Mouse (Mus musculus): ENCODE results near the gene Lyve1. TPM values are rescaled to one million over a fixed set of nuclear protein-coding genes. Genes with fewer than 3 reads are reported as not detected.
A peak's percentile ranks its signal among the peaks of the same experiment; 100 is the strongest.

Gene Lyve1
- total RNA-seq, 2 experiments from 2014 or later = 11.3 to 19.0 TPM

DNA sequence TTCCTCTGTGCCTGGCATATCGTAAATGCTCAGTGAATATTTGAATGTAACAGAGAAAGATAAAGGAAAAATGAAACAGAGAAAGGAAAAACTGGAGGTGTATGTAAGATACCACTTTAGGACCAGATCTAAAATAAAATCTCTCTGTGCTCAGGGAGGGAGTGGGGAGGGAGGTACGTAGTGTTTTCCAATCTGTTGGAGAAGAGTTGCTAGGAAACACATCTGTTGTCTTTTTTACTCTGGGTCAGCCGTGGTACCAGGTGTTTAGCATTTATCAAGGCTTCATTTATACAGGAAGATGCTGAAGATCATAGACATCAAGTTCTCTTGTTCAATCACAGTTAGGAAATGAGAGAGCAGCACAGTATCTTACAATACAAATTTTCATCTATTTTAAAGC lies 8.5 kb downstream of the Lyve1 start:
- DNase-seq (ENCODE audit: low spot score in 2 of 2) = no peak

DNA sequence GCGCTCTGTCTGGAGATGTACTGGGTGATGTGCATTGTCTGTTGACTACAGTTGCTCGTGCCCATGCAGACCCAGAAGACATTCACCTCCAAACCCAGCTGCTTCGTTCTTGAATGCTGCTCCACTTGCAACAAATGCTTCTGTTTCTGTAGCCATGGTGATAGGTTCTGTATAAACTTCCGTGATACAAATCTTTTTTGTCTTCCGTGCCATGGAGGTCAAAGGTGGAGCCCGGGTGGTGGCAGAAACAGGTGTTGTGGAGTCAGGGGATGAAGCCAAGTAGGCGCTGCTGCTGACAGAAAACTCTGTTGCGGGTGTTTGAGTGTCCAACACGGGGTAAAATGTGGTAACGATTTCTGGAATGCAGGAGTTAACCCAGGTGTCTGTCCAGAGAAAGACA lies 9.4 kb downstream of the Lyve1 start:
- DNase-seq (ENCODE audit: low spot score in 2 of 2) = no peak

DNA sequence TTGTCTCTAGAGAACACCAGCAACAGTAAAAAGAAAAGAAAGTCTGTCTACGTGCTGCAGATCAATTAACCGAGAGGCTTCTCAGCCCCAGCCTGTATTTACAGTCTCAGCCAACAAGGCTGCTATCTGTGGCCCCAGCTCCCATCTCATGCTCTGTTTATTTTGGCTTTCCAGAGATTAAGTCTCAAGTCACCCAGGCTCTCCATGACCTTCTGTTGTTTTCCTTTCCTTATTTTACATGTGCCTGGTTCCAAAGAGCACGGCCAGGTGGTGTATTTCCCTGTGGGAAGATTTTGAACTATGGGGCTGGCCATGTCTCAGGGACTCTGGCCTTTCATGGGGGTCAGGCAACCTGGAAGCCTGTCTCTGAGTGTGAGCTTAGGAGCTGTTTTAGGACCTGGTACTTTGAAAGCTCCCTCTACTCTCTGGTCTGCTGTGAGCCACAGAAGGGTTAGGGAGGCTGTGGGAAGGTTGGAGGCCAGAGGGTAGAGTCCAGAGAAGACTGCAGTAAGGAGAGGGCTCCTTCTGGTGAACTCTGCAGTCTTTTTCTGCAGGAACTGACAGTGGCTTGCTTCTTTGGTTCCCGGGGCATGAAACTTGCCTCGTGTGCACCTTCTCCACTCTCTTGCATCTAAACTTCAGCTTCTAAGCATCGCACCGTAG lies 11.4 kb downstream of the Lyve1 start:
- DNase-seq (ENCODE audit: low spot score in 2 of 2) = no peak

DNA sequence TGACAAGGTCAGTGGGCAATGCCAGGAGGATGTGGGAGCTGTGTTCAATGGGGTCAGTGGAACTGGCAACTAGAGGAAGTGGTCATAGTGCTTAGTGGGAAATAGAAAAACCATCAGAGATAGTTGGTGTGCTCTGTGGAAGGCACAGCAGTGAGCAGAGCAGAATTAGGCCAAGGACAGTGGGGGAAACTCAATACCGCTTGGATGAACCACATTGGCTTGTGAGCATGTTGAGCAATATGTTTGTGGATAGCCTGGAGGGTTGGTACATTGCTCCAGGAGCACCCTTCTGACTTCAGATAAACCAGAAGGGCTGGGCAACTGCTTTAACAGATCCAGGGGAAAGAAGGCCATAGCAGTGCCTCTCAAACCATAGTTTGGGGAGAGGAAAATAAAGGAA lies 14.7 kb downstream of the Lyve1 start:
- DNase-seq (ENCODE audit: low spot score in 2 of 2) = no peak

GRCm38 (mm10) chr7:110847321-110847720 lies 15.7 kb downstream of the Lyve1 start:
- no peak for DNase-seq (ENCODE audit: low spot score in 2 of 2)

- DNase-seq (ENCODE audit: low spot score in 2 of 2) = peak; percentile 91 to 92
These were observed 18.8 kb downstream of the Lyve1 start, which contains the start of gene Rnf141 for GRCm38 (mm10) chr7:110843916-110844874. TSS of gene Rnf141 (minus strand) at chr7:110844457.

DNA sequence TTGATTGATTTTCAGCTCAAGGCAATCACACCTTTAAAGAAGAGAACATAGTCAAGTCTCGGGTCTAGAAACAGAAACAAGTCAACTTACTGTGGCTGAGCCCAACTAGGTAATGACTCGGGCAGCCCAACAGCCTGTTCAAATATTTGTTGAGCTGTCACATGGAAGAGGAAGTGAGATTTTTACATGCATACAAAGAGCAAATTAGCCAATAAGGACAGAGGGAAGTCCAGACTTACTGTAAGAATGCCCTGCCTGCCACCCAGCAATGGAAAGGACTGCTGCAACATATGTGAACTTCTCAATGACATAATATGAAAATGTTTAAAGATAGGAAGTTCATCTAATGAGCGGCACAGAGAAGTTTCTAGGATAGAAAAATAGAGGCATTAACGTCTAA lies 22.7 kb downstream of the Lyve1 start:
- no peak for DNase-seq (ENCODE audit: low spot score in 2 of 2)

GRCm38 (mm10) chr7:110834522-110834921 lies 28.5 kb downstream of the Lyve1 start:
- no peak for DNase-seq (ENCODE audit: low spot score in 2 of 2)

- no peak for DNase-seq (ENCODE audit: low spot score in 2 of 2)
These were observed 29.0 kb downstream of the Lyve1 start for GRCm38 (mm10) chr7:110834018-110834417.

DNA sequence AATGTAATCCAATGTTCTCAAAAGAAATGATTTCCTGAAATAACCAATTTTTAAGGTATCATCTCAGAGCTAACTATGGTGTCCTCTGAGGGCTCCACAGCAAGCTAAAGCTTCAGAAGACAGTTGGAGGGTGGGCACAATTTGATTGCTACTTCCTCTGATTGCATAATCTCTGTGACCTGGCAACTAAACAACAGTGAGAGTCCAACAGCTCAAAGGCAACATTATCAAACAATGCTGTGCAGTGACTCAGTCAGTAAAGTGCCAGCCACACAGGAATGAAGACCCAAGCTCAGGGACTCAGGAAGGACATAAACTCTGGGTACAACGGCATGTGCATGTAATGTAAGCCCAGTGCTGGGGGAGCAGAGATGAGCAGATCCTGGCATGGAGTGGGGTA lies 30.0 kb downstream of the Lyve1 start:
- no peak for DNase-seq (ENCODE audit: low spot score in 2 of 2)

GRCm38 (mm10) chr7:110823995-110824953 lies 38.8 kb downstream of the Lyve1 start:
- DNase-seq (ENCODE audit: low spot score in 2 of 2) = no peak

GRCm38 (mm10) chr7:110823593-110823992 lies 39.4 kb downstream of the Lyve1 start:
- DNase-seq (ENCODE audit: low spot score in 2 of 2) = no peak

GRCm38 (mm10) chr7:110823076-110823475 lies 40.0 kb downstream of the Lyve1 start:
- no peak for DNase-seq (ENCODE audit: low spot score in 2 of 2)

DNA sequence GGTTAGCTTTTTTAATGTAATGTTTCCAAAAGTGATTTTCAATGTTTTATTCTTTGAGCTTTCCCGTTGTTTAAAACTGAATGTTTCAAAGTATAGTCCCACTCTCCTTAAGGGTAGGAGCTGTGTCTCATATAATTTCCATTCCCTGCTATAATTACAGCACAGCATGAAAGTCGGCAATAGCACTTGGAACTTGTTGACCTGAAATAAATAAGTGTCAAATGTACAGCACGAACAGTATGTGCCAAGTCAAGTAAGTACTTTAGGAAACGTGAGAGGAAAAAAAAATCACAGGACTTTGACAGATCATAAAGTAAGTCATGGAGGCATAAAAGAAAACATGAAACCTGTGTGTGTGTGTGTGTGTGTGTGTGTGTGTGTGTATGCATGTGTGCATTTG lies 41.0 kb downstream of the Lyve1 start:
- no peak for DNase-seq (ENCODE audit: low spot score in 2 of 2)

DNA sequence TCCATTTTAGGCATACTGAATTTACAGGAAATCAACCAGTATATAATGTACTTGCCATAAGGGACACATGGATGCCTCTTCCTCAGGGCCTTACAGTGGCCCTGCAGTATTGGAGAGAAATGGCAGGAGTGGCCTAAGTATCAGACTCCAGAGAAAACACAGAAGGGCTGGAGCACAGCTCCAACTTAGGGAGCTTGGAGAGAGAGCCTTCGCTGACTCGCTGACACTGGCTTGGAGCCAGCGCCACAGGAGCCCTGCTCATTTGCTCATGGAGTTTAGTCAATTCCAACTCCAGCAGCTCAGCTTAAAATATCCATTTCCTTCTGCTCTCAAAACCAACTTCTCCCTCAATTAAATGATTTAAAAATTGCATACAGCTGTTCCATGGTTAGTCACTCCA lies 41.4 kb downstream of the Lyve1 start:
- DNase-seq (ENCODE audit: low spot score in 2 of 2) = peak; percentile 53 to 55

DNA sequence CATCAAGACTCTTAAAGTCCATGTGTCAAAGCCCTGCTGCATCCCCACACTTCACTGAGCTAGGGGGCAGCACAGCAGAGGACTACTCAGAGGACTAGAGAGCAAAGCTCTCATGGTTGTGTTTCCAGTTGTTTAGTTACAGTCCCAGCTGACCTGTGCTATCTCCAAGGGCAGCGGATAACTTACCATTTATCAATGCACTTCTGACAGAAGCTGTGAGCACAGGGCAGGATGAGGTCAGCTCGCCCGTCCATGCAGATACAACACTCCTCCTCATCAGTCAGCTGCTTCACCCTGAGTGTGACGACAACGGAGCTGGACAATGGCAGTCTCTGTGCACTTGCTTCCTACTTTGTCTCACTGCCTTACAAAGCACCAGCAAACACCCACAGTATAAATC lies 42.0 kb downstream of the Lyve1 start:
- no peak for DNase-seq (ENCODE audit: low spot score in 2 of 2)

GRCm38 (mm10) chr7:110818787-110819350 lies 44.2 kb downstream of the Lyve1 start:
- no peak for DNase-seq (ENCODE audit: low spot score in 2 of 2)

GRCm38 (mm10) chr7:110818206-110818605 lies 44.8 kb downstream of the Lyve1 start:
- no peak for DNase-seq (ENCODE audit: low spot score in 2 of 2)

DNA sequence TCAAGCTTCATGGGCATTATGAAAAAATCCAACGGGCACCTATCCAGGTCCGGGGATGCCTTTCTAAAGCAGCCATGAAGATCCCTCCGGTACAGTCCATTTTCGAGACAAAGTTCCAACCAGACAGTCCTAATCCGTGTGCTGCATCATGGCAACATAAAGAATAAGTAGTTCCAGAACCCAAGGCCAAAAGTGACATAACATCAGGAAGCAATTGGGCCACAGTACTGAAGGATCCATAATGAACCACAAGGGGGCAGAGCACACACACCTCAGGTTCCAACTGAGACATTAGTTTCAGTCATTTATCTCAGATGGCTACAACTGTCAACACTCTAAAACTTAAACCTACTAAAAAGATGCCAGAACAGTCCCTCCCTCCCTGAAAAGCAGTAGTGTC lies 47.0 kb downstream of the Lyve1 start:
- peak in 1 of 2 experiments; percentile 40 for DNase-seq (ENCODE audit: low spot score in 2 of 2)

- DNase-seq (ENCODE audit: low spot score in 2 of 2) = no peak
These were observed 49.1 kb downstream of the Lyve1 start for GRCm38 (mm10) chr7:110813983-110814382.

- no peak for DNase-seq (ENCODE audit: low spot score in 2 of 2)
These were observed 51.5 kb downstream of the Lyve1 start for GRCm38 (mm10) chr7:110811529-110811928.

All from adrenal gland, adult 18-20 months (tissue).